Mouse (Mus musculus): ENCODE results near the gene Pdzph1. TPM values are rescaled to one million over a fixed set of nuclear protein-coding genes. Genes with fewer than 3 reads are reported as not detected.

Gene Pdzph1
- polyA plus RNA-seq, 1 experiment from 2014 or later: not detected

Other genes starting within 250 kb of the Pdzph1 start
- 4.3 and 6.1 TPM in 2 replicates for gene Nudt12, start 22.0 kb upstream of the Pdzph1 start, polyA plus RNA-seq (2015; fragmentation: Nextera tagmentation; extraction: Ambion mirVana)